Comparison of ENCODE assay signal across 8 mouse cellular contexts in genomic region chr2:79428569-79429104, GRCm38 (mm10). TPM values are rescaled to one million over a fixed set of nuclear protein-coding genes. Genes with fewer than 3 reads are reported as not detected.
DNase-seq lines count a peak whose midpoint lies in the region; ATAC-seq and TF ChIP-seq lines count a peak whose summit lies in the region.

No protein-coding gene starts in this region.

- WGBS in bone marrow, adult 2 months = under 1% methylated on average over 35 of the region's 35 CpGs

- H3K4me1 ChIP-seq in bone marrow, adult 2 months (ENCODE audit: control insufficient read depth, insufficient read depth, low read length) = no peaks in the 10 kb centered on the region
- peaks cover 2% of the 10 kb centered on the region for H3K4me1 ChIP-seq in embryonic fibroblast, embryonic 13.5 days (ENCODE audit: control insufficient read depth, insufficient read depth, low read length)

- ATAC-seq in CD4-positive, CD25-positive, alpha-beta regulatory T cell, adult 4 months = no peak
- ATAC-seq in activated CD4-positive, CD25-positive, alpha-beta regulatory T cell, adult 4 months = no peak

- H3K4me3 ChIP-seq in bone marrow, adult 2 months (replicated peaks; ENCODE audit: control insufficient read depth, low read depth, low read length) = peak overlapping the region; percentile 35
- H3K4me3 ChIP-seq in embryonic fibroblast, embryonic 13.5 days (ENCODE audit: insufficient read depth, low read length) = peak overlapping the region; percentile 67
- no peak overlapping the region for H3K4me3 ChIP-seq in myocyte

- TF ChIP-seq POLR2A in bone marrow, adult 2 months (IDR thresholded peaks at IDR 0.05; ENCODE audit: borderline replicate concordance, control insufficient read depth, low read depth, low read length) = no peak
- TF ChIP-seq POLR2A in embryonic fibroblast, embryonic 13.5 days (IDR thresholded peaks at IDR 0.05; ENCODE audit: low read depth, low read length) = no peak
- TF ChIP-seq POLR2A in myocyte (IDR thresholded peaks at IDR 0.05; ENCODE audit: insufficient read length, low read depth) = no peak

- TF ChIP-seq CTCF in bone marrow, adult 2 months (IDR thresholded peaks at IDR 0.05; ENCODE audit: control insufficient read depth, insufficient read depth, low read length) = no peak
- TF ChIP-seq CTCF in embryonic fibroblast, embryonic 13.5 days (IDR thresholded peaks at IDR 0.05; ENCODE audit: borderline replicate concordance, insufficient read depth, low read length) = no peak

- no peak overlapping the region for H3ac ChIP-seq in myocyte (ENCODE audit: control insufficient read depth, insufficient read length)

- DNase-seq in CD4-positive, CD25-positive, alpha-beta regulatory T cell, adult 2 months (ENCODE audit: low read depth, low spot score) = peak; percentile 1
- peak; percentile 8 for DNase-seq in heart, postnatal 4 days
- DNase-seq in liver = peak; percentile 6

- no peak overlapping the region for H3K27ac ChIP-seq in bone marrow, adult 2 months (ENCODE audit: control insufficient read depth, insufficient read depth, low read depth, low read length, poor library complexity)
- no peak overlapping the region for H3K27ac ChIP-seq in embryonic fibroblast, embryonic 13.5 days (ENCODE audit: insufficient read depth, low read length)

- H3K4me2 ChIP-seq in myocyte (ENCODE audit: low read depth) = peak overlapping the region; percentile 6

- peaks cover 5% of the 10 kb centered on the region for H3K27me3 ChIP-seq in myocyte (ENCODE audit: control insufficient read depth, insufficient read depth, insufficient read length)

- no peaks in the 10 kb centered on the region for H3K36me3 ChIP-seq in myocyte (ENCODE audit: control insufficient read depth, insufficient read depth)

- no peaks in the 10 kb centered on the region for H3K79me2 ChIP-seq in myocyte (ENCODE audit: control insufficient read depth, insufficient read depth)

TF ChIP-seq in myocyte, 11 proteins besides CTCF, POLR2A, EP300 and RAD21:
- TF ChIP-seq CEBPB (IDR thresholded peaks at IDR 0.05; ENCODE audit: insufficient read depth, poor library complexity, severe bottlenecking) (no peak), TCF12 (IDR thresholded peaks at IDR 0.05; ENCODE audit: insufficient read depth, poor library complexity, severe bottlenecking) (no peak), POLR2AphosphoS2 (IDR thresholded peaks at IDR 0.05; ENCODE audit: insufficient read length, low read depth) (no peak), REST (IDR thresholded peaks at IDR 0.05; ENCODE audit: insufficient read depth, insufficient read length) (no peak), MAX (IDR thresholded peaks at IDR 0.05; ENCODE audit: low read depth) (no peak), MYOD1 (IDR thresholded peaks at IDR 0.05; ENCODE audit: control insufficient read depth in 1 of 3, insufficient read length in 2 of 3, low read depth in 2 of 3) (no peak), SRF (IDR thresholded peaks at IDR 0.05; ENCODE audit: control insufficient read depth, insufficient read length, low read depth) (no peak), E2F4 (IDR thresholded peaks at IDR 0.05; ENCODE audit: insufficient read depth) (no peak), USF1 (IDR thresholded peaks at IDR 0.05; ENCODE audit: low read depth) (no peak), MYOG (IDR thresholded peaks at IDR 0.05; ENCODE audit: control insufficient read depth in 1 of 3, insufficient read depth in 1 of 3, insufficient read length in 2 of 3, low read depth in 2 of 3) (no peak), TCF3 (IDR thresholded peaks at IDR 0.05; ENCODE audit: insufficient read length, low read depth) (no peak)

RNA-seq across cellular contexts. Expression of gene Neurod1, which starts 27.9 kb away (rescaled TPM):
- polyA plus RNA-seq in CD4-positive, CD25-positive, alpha-beta regulatory T cell, adult 4 months (2017; shearing (Covaris generic)) = not detected
- 0.55 TPM in 1 of 2 replicates, not detected in the other for polyA plus RNA-seq in bone marrow, adult 2 months (2011; ENCODE audit: insufficient read depth, insufficient read length, low replicate concordance, missing spikeins)
- not detected in 2 replicates for polyA plus RNA-seq in embryonic fibroblast, embryonic 13.5 days (2011; ENCODE audit: insufficient read length, low read depth, missing spikeins)
- total RNA-seq in heart, postnatal 4 days (2021) = not detected
- polyA plus RNA-seq in myocyte (2012; fragmentation: generic; extraction: Trizol) = not detected
- polyA plus RNA-seq in activated CD4-positive, CD25-positive, alpha-beta regulatory T cell, adult 4 months (2017; shearing (Covaris generic)) = not detected

RNA-seq across cellular contexts. Expression of gene Cerkl, which starts 27.9 kb away (rescaled TPM):
- polyA plus RNA-seq in CD4-positive, CD25-positive, alpha-beta regulatory T cell, adult 4 months (2017; shearing (Covaris generic)) = 10 to 100 TPM; 35.8 to 46.1 TPM
- 7.3 and 22.0 TPM in 2 replicates for polyA plus RNA-seq in bone marrow, adult 2 months (2011; ENCODE audit: insufficient read depth, insufficient read length, low replicate concordance, missing spikeins)
- 0.99 and 2.2 TPM in 2 replicates for polyA plus RNA-seq in embryonic fibroblast, embryonic 13.5 days (2011; ENCODE audit: insufficient read length, low read depth, missing spikeins)
- 1 to 10 TPM; 1.4 to 1.8 TPM for total RNA-seq in heart, postnatal 4 days (2021)
- polyA plus RNA-seq in myocyte (2012; fragmentation: generic; extraction: Trizol) = not detected
- polyA plus RNA-seq in activated CD4-positive, CD25-positive, alpha-beta regulatory T cell, adult 4 months (2017; shearing (Covaris generic)) = 10 to 100 TPM; 28.5 to 40.8 TPM
